Mouse (Mus musculus): Measurements from ENCODE around the gene Prickle1. TPM values are rescaled to one million over a fixed set of nuclear protein-coding genes. Genes with fewer than 3 reads are reported as not detected.

Gene Prickle1
- total RNA-seq, 2 experiments from 2014 or later: 17.2 to 18.7 TPM

DNA sequence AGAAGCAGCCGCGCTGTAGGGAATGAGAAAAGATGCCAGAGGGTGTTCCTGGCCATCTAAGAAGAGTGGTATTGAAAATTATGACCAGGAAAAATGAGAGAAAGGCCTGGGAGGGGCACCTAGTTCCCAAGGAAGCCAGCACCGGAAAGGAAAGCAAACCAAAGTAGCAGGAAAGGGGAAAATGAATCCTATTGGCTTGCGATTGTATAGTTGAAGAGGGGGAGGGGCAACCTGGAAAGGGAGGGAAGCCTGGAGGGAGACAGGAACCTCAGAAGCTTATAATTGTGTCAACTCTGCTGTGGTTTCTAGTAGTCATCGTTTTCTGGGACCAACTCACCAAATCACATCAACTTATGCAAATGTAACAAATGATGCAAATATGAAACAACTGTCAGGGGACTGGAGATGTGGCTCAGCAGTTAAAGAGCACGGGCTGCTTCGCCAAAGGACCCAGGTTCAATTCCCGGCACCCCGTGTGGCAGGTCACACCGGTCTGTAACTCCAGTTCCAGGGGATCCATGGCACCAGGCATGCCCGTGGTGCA lies 78.6 kb downstream of the Prickle1 start:
- no peak for DNase-seq
- intact Hi-C loops (cut with DNase I): loop anchor here (5.0 kb wide), 1 partner anchor 180 kb away; the partner anchor contains the start of gene Yaf2

DNA sequence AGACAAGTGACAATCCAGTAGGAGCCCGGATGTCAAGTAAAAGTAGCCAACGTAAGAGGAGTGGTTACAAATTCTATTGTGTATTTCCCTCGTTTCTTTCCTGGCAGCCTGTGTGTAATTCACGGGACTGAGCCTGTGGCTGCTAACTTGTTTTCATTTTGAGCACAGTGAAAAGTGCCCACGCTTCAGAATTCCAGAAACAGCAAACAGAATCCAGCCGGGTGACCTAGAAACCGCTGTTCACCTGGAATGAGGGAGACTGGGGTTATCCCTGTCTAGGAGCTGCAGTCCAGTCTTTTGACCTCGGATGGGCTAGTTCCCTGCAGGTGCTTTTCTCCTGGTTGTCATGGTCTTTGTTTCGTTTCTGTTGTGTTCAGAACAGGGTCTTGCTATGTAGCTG lies 80.4 kb downstream of the Prickle1 start:
- intact Hi-C loops (cut with DNase I): loop anchor here (5.0 kb wide), 1 partner anchor 178 kb away; the partner anchor contains the start of gene Yaf2

DNA sequence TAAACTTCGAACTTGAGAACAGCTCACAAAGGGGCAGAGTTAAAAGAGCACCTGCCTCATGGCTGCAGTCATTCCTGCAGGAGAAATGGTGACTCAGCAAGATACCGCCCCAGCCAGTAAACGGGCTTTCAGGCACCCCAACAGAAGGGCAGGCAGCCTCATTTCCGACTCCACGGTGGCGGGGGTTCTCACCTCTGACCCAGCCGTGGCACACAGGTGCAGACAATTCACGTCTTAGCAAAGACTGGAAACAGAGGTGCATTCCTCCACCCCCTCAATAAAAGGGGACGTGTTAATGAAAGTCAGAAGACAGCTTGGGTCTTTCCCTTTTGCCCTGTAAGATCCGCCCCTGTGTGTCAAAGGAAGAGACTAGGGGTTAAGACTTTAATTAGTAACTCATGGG lies 81.8 kb downstream of the Prickle1 start:
- intact Hi-C loops (cut with DNase I): no loop called here
- DNase-seq: no peak

More for the DNA sequence above, 80.4 kb downstream of the Prickle1 start:
- DNase-seq: no peak

DNA sequence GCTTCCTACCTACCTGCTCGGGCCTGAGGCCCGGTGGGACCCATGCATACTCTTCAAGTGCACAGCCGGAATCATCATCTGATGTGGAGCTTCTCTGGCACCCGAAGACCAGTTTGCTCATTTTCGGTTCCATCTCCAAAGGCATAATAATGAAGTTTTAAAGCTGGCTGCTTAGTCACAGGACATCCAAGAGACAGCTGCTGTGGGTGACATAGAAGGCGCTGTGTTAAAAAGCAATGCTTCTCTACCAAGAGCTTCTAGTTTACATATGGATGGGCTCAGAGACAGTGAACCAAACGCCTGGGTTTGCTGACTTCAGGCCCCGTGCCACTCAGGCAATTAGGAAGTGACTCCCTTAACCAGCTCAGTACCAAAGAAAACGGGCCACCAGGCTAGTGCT lies 83.3 kb downstream of the Prickle1 start:
- DNase-seq: no peak
- intact Hi-C loops (cut with DNase I): no loop called here

DNA sequence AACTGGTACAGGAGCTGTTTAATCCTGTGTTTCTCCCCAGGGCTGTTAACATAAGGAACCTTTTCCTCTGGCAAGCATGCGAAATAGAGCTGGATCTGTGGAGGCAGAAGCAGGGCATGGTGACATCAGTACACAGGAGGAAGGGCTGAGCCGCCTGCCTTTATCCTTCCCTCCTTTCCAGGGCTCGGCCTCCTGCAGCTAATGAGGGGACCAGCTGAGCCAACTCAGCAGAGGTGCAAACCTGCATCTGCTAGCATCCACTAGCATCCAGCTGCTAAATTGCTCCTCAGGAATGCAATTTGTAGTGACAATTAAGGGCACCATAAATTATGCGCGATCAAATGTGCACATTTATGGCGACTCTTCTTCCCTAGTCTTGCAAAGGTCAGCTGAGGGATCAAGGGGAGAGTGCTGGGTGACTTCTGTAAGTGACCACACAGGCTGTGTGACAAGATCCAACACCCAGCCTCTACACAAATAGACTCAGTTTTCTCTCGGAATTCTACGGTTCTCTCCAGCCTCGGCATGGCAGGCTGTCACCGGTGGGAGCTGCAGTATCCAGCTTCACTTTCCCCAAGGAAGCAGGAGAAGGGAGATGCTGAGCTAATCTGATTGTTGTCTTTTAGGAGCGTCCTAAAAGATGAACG lies 84.9 kb downstream of the Prickle1 start:
- no peak for DNase-seq
- intact Hi-C loops (cut with DNase I): no loop called here

DNA sequence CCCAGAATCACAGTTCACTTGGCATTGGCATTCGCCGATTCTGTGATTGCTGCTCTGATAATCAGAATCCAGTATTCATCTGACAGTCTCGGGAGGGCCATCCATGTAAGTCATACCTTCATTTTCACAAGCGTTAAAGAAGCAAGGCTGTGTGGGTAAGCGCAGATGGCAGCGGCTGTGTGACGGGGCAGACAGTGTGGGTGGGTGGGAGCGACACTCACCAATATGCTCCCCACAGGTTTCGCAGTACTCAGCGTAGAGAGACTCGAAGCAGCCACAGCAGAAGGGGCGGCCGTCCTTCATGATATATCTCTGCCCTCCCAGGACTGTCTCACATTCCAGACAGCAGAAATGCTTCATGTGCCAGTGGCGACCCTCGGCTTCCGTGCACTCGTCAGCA lies 90.9 kb downstream of the Prickle1 start:
- no peak for DNase-seq
- intact Hi-C loops (cut with DNase I): loop anchor here (5.0 kb wide), 1 partner anchor 48 kb away; no protein-coding TSS in a partner anchor

DNA sequence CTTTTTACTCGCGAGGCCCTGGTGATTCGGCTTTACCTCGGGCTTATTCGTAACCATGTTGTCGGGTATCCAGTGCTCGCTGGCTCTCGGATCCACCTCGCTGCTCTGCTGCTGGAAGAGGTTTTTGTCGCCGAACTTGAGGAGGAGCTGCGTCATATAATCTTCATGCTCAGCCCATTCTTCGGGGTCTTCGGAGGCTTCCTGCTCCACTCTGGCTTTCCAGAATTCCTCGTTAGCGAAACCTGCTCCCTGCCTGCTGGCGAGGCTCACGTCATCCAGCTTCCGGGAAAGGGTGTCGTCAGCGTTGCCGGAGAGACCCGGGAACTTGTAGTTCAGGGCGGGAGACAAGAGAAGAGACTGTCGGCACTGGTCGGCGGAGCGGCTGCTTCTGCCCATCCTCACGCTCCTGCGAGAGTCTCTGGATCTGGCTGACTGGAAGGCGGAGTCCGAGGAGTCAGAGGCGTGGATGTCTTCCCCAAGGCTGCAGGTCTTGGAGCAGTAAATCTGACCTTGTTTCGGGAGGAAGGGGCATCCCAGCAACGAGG lies 92.4 kb downstream of the Prickle1 start:
- no peak for DNase-seq
- intact Hi-C loops (cut with DNase I): loop anchor here (5.0 kb wide), 1 partner anchor 46 kb away; no protein-coding TSS in a partner anchor

DNA sequence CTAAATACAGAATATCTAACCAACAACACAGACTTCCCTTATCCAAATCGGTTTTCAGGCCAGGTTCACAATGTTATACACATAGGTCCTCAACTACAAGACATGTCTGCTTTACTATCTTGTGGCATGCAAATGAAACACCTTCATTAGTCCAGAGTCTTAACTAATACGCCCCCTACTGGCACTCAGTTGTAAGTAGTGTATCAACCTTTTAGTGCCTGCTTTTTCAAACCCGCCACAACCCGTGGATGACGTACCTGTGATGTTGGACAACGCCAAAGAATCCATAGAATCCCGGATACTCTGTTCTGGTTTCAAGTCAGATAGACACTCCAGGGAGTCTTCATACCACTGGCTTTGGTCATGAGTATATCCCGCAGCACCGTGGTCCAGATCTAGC lies 93.0 kb downstream of the Prickle1 start:
- DNase-seq: no peak
- intact Hi-C loops (cut with DNase I): loop anchor here (5.0 kb wide), 1 partner anchor 45 kb away; no protein-coding TSS in a partner anchor

DNA sequence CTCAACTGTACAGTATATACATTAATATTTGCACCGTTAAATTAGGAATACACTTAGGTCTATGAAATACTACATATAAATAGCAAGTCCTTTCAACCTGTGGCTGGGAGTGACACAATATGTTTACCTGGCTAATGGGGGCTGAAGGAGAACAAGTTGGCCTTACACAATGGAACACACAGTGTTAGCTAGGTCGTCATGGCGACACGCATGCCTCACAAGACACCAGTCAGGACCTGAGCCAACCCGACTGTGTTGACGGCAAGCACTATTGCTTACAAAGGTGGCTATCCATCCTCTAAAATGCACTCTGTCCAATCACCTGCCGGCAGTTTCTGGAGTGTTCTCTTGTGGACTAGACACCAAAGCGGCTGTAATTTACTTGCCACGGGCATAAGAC lies 95.8 kb downstream of the Prickle1 start:
- intact Hi-C loops (cut with DNase I): loop anchor here (5.0 kb wide), 1 partner anchor 43 kb away; no protein-coding TSS in a partner anchor
- no peak for DNase-seq

DNA sequence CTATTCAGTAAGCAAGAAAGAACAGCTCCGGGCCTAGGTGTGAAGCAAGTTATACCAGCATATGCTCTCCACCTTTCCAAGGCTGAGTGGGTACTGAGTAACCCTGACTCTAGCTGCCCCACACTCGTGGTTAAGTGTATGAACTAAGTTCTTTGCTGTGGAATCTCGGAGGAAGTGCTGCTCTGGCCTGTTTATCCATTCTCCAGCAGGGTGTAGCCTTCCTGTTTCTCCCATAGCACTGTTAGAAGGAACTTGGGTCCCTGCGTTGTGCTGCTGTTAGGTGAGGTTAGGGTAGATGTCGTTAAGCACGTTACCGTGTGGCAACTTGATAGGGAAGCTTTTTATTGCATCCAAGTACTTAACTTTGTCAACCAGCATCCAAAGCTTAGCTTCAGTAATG lies 101.0 kb downstream of the Prickle1 start:
- no peak for DNase-seq

DNA sequence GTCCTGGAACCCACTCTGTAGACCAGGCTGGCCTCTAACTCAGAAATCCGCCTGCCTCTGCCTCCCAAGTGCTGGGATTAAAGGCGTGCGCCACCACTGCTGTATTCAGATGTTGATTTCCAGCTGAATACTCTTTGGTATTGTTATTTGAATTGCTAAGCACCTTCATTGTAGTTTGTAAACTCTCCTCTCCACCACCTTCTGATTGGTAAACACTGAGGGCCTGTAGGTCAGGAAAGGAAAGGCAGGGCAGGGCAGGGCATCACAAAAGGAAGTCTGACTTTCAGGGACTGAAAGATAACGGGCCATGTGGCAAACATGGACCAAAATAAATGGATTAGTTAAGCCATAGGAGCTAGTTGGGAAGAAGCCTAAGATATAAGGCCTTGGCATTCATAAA lies 106.1 kb downstream of the Prickle1 start:
- intact Hi-C loops (cut with DNase I): no loop called here
- DNase-seq: no peak

More for the DNA sequence above, 101.0 kb downstream of the Prickle1 start:
- intact Hi-C loops (cut with DNase I): no loop called here

DNA sequence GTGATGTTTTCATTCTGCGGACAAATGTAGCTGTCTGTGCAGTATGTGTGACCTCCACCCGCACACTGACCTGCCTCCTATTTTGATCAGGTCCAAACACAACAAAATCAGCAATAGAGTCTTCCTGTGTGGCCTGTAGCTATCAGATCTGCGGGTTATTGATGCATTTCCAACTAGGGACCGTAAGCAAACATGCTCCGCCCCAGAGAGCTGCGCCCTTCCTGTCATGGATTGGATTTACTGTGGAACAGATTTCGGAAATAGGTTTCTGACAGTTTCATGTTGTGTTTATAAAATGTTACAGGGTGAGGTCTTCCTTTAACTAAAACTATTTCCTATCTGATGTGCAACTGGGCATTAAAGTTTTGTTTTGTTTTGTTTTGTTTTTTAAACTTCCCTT lies 109.6 kb downstream of the Prickle1 start:
- intact Hi-C loops (cut with DNase I): no loop called here

DNA sequence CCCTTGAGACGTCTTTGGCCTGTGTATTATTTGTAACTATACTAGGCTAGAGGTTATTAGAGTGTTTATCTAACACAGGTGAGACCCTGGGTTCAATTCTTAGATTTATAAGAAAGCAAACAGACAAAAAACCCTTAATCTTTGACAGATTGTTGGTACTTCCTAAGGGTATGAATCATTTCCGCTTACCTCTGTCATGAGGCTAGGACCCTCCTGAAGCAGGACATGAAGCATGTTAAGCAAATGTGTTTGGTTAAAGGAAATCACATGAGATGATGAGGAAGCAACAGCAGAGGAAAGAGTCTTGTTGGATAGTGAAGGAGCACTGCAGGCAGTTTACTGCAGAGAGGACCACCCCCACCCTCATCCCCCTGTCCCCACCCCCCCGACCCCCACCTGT lies 110.4 kb downstream of the Prickle1 start:
- no peak for DNase-seq
- intact Hi-C loops (cut with DNase I): no loop called here

More for the DNA sequence above, 109.6 kb downstream of the Prickle1 start:
- DNase-seq: peak in 1 of 2 experiments; percentile 12

DNA sequence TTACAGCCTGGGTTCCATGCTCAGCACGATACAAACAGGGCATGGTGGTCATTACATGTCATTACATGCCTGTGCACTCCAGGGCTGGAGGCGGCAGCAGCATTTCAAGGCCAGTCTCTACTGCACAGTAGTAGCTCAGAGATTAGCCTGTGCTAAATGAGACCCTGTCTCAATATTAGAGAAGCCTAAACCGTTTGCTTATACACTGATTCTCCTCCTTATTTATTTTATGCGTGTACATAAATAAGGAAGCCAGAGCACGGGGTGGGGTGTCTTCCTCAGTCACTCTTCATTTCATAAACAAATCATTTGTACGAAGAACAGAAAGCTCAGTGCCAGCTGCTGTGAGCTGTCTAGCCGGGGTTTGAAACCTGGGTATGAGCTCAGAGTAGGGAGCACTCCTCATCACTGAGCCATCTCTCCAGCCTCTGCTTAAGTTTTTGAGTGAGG lies 111.4 kb downstream of the Prickle1 start:
- no peak for DNase-seq
- intact Hi-C loops (cut with DNase I): no loop called here

DNA sequence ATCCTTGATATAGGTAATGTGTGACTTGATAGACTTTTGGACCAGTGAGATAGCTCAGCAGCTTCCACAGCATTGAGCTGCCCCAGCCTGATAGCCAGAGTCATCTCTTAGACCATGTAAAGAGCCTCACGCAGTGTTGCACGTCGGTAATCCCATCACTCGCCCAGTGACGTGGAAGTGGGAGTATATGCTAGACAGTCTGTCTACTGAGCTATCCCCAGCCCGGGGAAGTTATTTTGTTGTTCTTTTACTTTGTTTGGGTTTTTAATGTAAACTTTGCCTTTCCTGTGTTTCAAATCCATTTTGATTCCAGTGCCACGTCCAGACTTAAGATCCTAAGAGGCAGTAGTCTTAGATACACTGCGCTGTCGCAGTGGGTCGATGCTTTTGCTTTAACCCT lies 114.6 kb downstream of the Prickle1 start:
- DNase-seq: no peak
- intact Hi-C loops (cut with DNase I): no loop called here

DNA sequence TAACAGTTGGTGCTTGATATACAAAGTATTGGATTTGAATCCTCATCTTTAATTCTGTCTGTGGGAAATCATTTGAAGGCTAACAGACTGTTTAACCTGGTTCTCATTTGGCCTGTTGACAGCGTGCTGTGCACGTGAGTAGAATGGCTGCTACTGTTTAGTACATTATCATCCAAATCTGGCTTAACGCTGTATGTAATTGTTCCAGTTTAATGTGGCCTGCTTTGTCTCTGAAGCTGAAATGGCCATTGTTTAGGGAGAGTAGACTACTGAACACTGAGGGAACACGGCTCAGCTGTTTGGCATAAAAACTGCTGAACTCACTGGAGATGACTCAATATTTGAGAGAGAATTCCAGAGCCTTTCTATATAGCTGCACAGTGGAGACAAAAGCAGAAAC lies 116.2 kb downstream of the Prickle1 start:
- intact Hi-C loops (cut with DNase I): no loop called here
- no peak for DNase-seq

DNA sequence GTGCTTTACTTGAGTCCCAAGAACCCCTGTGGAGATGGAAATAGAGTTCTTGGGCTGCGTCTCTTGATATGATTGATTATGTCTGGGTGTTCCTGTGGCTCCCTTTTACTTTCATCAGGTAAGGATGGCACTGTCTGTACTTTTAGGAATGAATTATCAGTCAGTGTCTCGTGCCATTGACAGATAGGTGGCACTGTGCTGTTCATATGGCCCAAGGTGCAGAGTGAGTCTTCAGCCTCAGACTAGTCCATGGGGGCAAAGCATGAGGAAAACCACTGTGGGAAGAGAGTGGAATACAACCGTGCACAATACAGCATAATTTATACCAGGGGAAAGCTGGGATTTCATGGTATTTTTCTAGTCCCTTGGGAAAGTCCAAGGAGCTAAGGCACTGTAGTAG lies 117.0 kb downstream of the Prickle1 start:
- DNase-seq: no peak
- intact Hi-C loops (cut with DNase I): no loop called here

DNA sequence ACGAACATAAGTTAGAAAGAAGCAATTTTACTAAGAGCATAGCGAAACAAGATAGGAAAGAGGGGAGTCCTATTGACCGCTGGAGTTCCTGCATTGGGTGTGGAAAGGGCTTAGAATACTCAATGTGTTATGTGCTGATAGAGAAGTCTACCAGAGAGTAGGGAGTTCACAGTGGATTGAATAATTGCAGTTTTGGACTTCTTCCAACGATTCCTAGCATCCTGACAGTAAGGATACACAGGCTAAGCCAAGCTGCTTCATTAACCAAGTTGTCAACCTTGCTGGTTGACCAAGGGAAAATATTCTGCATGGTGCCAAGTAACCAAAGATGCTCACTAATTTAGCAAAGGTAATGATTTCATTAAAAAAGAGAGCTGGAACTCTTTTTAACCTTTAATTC lies 118.0 kb downstream of the Prickle1 start:
- intact Hi-C loops (cut with DNase I): no loop called here
- no peak for DNase-seq

DNA sequence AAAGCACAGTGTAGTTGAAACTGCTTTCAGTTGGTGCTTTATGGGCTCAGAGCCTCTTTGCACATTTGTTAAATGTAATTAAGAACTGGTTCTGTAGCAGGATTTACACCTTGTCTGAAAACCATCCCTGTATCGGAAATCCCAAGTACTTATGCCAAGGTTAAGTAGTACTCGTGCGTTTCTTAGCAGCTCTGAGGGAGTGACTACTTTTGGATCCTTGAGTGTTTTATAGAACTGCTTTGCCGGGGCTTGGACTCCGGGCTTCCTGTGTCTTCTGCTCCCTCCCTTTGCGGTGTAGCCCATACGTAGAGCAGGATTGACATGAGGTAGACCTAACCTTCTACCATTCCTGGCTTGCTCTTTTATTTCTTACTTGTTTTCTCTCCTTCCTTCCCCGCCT lies 120.0 kb downstream of the Prickle1 start:
- no peak for DNase-seq

DNA sequence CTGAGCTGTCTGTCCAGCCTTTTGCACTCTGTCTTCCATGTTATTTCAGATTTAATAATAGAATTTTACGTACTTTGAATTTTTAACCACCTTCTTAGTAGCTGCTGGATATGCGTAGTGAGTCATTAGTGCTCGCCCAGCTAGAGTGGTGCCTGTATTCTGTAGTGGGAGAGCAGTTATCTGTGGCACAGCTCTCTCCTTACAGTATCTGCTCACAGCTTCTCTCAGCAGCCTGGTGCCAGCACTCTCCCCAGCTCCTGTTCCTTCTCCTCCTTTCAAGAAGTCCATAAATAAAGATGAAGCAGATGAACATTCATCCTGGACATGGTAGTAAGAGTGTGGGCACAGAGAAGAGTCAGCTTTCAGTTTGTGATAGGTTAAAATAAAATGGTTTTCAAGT lies 121.4 kb downstream of the Prickle1 start:
- intact Hi-C loops (cut with DNase I): no loop called here
- DNase-seq: no peak

More for the DNA sequence above, 120.0 kb downstream of the Prickle1 start:
- intact Hi-C loops (cut with DNase I): no loop called here

DNA sequence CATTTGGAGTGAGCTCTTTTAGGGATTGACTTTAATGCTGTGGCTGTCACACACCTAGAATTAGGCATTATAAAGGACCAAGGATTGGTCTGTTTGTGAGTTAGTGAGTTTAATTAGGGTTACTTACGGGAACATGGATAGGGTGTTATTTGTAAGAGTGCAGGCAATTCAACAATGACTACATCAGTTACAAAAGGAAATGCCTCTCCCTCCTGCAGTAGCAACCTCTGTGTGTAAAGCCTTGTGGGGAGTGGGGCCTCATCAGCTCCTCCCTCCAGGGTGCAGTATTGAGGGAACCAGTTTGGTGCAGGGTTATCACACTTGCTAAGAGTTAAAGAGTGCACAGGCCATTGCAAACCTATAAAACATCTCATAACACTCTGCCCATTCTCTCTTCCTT lies 123.6 kb downstream of the Prickle1 start:
- DNase-seq: no peak
- intact Hi-C loops (cut with DNase I): no loop called here

DNA sequence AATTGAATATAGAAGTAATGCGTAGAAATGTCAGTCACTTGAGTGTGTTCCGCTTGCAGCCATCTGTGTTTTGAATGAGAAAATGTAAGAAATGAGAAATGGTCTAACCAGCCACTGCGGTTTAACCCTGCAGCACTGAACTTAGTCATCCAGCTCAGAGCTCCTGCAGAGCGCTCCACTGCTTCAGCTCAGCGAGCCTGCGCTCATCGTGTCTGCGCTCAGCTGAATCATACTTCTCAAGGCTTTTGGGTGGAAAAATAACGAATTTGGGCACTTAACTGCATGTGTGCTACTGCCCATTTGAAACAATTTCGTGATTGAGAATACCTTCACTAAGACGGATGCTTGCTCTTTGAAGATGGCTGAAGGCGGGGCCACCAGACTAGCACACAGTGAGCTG lies 124.0 kb downstream of the Prickle1 start:
- DNase-seq: no peak
- intact Hi-C loops (cut with DNase I): no loop called here

All from heart, postnatal 36 days (tissue).